Mouse (Mus musculus) left cerebral cortex, postnatal 36 days (tissue): Measurements from ENCODE around the gene Itpa. TPM values are rescaled to one million over a fixed set of nuclear protein-coding genes. Genes with fewer than 3 reads are reported as not detected.
"Not testable (repeated sequence)": the region's sequence is repeated elsewhere in the genome, so short reads cannot be mapped to it uniquely, and the experiment has no call there.

Experiments
- DNase-seq, 2 experiments: peaks; one replicate each; pipeline ENCODE4 v3.0.0; 2021 to 2022; ENCODE audit warnings: low spot score in 2 of 2, mixed read lengths in 1 of 2
- intact Hi-C: fragments of 180-260 bp; cut with DNase I; formaldehyde crosslinking; loops from one replicate; pipeline ENCODE4 v1.15.1; 2025
- total RNA-seq, 2 experiments: library from RNA; stranded (reverse); gene quantifications; 2 replicates each; pipeline ENCODE4 v1.2.3; 2021

The Itpa gene
- 10 to 100 TPM; 39.5 to 42.1 TPM for total RNA-seq

DNA sequence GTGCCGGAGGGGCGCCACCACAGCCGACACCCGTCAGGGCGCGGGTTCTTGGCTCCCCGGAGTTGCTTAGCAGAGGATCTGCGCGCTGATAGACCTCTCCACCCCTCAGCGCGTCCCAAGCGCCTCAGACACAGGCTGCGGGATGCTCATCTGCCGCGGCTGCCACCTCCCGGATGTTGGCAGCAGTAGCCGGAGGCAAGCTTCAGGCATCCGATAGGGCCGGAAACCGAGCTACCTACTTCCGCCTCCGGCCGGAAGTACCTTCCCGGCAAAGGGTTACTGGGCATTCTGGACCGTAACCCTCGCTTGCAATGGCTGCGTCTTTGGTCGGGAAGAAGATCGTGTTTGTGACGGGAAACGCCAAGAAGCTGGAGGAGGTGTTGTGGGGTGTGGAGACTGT, at the start of gene Itpa:
Gene Itpa (plus strand): TSS at position 52 of the 400 bp plus-strand sequence.
- intact Hi-C loops = no loop called here
- DNase-seq = peak; percentile 89

DNA sequence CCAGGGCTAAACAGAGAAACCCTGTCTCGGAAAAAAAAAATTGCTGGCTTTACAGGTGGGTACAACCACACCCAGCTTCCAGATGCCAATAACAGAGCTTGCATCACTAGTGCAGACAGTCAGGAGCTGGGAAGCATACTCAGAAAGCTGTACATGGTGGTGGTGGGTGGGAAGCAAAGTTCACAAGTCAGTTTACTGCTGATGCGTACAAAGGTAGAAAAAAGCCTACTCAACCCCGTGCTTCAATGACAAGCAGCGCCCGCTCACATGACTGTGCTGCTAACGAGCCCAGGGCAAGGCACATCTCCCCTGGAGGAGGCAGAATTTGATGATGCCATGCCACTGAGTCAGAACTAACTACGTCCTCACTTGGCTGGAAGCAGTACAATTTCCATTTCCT, 48.4 kb upstream of the Itpa start:
- no peak for DNase-seq
- intact Hi-C loops = no loop called here

DNA sequence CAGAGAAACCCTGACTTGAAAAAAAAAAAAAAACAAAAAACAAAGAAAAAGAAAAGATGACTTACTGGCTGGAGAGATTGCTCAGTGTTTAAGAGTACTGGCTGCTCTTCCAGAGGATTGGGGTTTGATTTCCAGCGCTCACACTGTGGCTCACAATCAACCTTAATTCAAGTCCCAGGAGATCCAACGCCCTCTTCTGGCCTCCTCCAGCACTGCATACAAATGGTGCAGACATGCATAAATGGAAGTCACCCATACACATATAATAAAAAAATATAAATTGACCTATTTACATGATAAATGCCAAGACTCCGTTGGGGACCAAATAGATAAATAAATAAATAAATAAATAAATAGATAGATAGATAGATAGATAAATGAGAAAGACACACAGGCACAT, 39.0 kb upstream of the Itpa start:
- intact Hi-C loops = no loop called here

DNA sequence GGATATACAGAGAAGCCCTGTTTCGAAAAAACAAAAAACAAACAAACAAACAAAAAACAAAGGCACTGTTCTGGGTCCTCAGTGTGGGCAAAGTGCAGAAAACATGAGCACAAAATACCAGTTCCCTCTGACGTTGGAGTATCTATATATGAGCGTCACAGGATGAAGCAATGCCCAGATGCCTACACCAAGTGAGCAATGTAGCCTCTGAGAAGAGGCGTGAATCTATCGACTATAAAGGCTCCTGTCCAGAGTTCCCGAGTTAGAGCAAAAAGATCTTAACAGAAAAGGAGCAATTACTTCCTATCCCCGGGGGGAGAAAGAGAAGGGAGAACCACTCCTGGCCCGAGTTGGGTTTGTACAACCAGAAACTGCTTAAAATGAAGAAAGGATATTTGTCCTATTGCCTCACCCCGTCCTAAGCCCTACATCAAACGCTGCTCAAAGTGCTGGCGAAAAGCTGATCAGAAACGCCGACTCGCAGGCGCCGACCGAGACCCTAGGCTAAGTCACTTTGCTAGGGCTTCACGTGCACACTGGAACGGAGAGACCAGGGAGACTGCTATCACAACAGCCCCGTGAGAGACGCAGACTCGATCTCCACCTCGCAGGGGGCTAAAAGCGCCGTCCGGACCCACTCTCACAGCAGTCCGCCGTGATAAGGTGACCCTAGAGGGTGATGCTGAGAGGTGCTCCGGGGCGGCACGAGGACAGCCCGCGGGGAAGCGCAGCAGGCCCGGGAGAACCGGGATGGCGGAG, 38.2 kb upstream of the Itpa start:
- DNase-seq = peak in 1 of 2 experiments; percentile 26
- intact Hi-C loops = no loop called here

More for the DNA sequence above, 39.0 kb upstream of the Itpa start:
- no peak for DNase-seq

DNA sequence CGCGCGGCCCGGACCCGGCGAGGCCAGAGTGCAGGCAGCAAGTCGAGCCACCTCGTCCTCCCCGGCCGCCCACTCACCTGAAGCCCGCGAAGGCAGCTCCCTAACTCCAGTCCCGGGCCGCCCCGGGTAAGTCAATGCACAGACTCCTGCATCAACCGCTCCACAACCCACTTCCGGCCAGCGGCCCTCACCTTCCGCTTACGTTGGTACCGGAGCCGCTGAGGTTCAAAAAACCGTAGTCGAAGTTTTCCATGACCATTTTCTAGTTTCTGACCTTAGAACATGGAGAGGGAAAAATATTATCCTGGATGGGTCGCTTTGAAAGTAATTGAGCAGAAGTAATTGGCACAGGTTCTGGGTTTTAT, 37.6 kb upstream of the Itpa start, which contains the start of the genes Fastkd5 and Ubox5:
Gene Fastkd5 (minus strand): TSS at position 189 of the 365 bp plus-strand sequence.
Gene Ubox5 (minus strand): TSS at position 200 of the 365 bp plus-strand sequence.
- DNase-seq = peak; percentile 90
- intact Hi-C loops = no loop called here

DNA sequence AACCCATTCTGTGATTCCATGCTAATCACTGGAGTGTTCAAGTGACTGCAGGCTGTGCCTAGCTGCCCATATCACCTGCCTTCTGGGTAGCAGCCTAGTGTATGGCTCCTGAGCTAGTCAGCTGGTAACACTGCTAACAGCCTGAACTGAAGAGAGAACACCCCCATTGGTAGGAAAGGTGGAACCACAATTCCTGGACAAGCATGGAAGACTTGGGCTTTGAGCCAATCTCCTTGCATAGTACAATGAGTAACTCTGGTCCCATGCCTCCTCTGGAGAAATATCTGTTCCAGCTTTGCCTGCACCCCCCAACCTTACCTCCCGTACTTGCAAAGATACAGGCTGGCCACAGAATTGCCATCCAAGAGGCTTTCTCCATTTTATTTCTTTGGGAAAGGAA, 35.0 kb upstream of the Itpa start:
- intact Hi-C loops = no loop called here
- peak in 1 of 2 experiments; percentile 36 for DNase-seq

DNA sequence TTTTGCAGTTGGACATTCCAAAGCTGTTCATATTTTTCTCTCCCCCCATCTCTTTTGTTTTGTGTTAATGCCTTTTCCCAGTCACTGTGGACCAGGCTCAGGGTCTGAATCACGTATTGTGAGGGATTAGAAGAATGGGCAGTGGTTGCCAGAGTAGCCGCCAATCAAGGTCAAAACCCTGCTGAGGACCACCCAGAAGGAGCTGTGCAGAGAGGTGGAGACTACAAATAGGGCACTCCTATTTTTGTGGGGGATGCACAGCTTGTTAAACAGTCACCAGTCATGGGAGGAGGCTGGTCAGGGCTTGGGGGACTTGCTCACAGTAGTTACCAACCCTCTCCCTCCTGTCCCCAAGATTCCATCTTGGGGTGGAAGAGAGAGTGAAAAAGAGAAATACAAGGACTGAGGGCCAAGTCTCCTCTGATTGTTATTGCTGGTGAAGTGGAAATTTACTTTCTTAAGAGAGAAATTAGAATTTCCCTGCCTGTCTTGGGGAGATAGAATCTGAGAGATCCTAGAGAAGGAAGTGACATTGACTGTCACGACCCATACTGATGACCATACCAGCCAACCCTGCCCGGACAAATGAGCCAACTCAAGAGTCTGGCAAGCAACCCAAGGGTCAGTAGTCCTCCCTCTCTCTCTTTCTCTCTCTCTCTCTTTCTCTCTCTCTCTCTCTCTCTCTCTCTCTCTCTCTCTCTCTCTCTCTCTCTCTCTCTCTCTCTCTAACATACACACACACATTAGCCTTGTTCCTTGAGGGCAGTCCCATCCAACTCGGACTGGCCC, 34.3 kb upstream of the Itpa start:
- intact Hi-C loops = no loop called here
- no peak for DNase-seq

DNA sequence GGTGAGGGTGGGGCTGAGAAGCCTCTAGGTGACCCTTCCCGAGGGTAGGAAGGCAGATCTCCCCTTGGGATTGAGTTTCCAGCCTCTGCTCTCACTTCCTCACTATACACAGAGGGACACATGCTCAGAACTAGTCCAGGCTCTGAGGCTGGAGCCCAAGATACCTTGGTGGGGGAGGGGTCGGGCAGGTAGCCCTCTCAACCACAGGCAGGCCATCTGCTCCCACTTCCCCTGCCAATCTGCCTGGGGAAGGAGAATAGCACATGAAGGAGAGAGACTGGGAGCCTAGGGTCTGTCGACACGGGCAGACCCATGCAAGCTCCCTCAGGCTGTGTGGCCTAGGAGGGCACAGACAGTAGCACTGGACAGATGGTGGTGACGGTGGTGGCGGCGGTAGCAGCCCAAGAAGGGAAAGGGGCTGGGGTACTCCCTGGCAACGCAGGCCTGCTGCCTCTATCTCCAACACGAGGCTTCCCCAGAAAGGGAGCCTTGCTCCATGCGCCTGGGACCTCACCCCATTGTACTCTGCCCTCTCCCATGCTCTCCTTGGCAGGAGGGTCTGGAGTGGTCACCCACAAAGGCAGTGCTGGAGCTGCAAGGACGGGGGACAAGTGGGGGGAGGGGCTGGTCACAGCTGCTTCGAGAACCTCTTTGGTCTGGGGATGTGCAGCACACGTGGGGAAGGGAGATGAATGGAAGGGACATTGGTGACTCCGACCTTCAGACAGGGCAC, 33.2 kb upstream of the Itpa start:
- intact Hi-C loops = no loop called here

DNA sequence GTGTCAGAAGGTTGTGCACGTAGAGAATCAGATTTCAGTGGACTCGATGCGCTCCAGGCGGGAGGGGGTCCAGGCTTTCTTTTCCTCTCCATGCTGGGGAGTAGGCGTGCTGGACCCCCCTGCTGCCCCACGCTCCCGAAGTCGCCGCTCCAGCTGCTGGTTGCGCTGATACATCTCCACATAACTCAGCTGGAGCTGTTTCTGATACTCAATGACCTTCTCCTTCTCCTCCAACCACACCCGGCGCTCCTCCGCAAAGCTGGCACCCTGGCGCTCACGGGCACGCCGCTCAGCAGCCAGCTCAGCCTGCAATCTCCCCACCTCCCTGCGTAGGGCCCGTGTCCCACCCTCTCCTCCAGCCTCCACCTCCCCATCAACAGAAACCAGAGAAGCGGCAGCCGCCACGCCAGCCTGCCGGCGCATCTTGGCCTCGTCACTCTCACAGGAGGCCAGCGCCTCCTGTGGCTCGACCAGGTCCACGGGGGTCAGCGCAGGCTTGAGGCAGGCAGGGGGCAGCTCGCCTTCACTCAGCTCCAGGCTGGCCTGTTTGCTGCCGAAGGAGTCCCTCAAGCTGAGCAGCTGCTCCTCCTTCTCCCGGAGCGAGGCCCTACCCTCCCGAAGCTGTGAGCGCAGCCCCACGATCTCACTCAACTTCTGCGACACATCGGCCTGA, 32.5 kb upstream of the Itpa start:
- intact Hi-C loops = no loop called here
- DNase-seq = peak in 1 of 2 experiments; percentile 44

More for the DNA sequence above, 33.2 kb upstream of the Itpa start:
- DNase-seq = peak in 1 of 2 experiments; percentile 9

DNA sequence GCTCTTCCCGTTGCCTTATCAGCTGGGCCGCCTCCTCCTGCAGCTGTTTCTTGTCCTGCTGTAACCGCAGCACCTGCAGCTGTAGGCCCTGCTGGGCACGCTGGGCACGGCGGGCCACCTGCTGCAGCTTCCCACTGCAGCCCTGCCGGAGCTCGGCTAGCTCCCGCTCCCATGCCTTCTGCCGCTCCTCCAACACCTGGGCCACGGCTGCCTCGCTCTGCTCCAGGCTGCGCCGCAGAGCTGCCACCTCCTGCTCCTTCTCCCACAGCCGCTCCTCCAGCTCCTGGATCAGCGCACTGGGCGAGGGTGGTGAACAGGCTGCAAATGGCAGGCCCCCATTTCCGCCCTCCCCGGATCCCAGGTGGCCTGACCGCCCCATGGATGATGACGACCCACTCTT, 31.6 kb upstream of the Itpa start:
- intact Hi-C loops = no loop called here
- DNase-seq = peak; percentile 27 to 67

DNA sequence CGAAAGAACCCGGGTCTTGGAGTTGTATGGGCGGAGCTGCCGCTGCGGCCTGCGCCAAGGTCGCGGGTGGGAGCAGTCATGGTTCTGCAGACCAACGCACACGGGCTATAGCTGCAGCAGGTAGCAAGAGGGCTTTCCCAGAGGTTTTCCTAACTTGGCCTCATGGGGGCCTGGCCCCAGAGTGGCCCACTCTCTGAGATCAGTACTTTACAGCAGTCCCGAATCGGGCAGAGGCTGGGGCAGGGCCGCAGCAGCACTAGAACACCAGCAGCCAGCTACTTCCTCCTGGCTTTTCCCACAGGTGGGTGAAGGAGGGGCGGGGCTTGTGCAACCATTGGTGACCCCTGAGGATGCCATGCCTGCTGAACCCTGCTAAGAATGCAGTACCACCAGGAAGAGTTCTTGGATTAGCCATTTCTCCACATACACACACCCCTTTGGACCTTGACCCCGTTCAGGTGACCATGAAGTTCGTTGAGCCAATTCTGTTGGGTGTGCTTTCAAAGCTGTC, 29.3 kb upstream of the Itpa start:
- intact Hi-C loops = no loop called here
- DNase-seq = no peak

DNA sequence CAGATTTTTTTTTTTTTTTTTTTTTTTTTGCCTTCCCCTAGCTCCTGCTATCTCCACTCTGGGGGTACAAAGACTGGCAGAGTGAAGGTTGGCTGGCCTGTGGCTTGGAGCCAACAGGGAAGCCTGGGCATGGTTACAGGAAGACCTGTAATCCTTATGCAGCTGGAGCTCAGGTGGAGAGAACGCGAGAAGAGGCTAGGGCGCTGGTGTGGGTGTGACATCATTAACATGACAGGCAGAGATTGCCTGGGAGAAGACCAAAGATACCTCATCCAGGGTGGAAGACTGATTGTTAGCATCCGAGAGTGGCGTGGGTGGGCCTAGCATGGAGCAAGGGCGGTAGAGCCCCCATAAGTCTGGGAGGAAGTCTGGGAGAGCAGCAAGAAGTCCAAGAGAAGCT, 28.1 kb upstream of the Itpa start:
- DNase-seq = no peak

DNA sequence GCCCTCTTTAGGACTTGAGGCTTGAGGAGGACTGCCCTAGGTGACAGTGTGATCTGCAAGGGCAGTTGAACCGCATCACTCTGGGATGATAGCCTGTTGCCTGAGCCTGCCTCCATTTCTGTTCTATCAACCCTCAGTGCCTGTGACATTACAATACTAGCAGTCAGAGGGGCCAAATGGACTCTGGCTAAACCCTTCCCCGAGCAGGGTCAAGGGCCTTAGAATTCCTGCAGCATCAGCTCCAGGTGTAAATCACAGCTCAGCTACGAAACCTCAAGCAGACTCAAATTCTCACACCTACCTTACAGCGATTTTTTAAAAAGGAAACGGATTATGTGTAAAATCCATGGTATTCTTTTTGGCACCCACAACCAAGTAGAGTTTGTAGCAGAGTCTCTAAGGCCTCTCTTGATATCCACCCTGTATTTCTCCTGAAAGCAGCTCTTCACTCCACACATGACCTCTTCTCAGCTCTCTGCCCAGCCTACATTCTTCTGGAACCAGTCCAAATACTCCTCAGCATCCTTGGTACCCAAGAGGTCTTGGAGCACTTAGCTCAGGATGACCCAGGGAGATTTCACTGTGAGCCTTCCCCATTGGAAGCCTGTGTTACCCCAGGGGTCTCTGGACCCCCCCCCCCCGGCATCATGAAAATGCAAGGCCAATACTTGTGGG, 25.9 kb upstream of the Itpa start:
- intact Hi-C loops = loop anchor here (2.0 kb wide), 1 partner anchor 15 kb away; no protein-coding TSS in a partner anchor
- DNase-seq = no peak

More for the DNA sequence above, 28.1 kb upstream of the Itpa start:
- intact Hi-C loops = no loop called here

DNA sequence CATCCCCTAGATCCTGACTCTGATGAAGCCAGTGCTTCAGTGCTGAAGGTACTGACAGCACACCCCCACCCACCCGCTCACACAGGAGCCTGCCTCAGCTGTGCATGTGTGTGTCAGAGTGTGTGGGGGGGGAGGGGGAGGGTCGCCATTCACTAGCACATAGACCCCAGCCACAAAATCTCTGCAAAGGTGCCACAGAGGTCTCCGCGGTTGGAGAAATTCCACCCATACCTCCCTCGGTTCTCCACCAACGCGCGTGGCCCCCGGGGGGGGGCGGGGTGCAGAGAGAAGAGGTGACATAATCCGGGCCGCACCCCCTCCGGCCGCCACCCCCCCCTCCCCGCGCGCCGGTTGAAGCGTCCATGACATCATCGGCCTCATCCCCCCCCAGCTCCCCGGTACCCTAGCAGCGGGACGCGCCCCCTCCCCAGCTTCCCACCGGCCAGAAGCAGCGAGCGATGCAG, 25.2 kb upstream of the Itpa start:
- no peak for DNase-seq
- intact Hi-C loops = loop anchor here (2.0 kb wide), 1 partner anchor 15 kb away; no protein-coding TSS in a partner anchor

DNA sequence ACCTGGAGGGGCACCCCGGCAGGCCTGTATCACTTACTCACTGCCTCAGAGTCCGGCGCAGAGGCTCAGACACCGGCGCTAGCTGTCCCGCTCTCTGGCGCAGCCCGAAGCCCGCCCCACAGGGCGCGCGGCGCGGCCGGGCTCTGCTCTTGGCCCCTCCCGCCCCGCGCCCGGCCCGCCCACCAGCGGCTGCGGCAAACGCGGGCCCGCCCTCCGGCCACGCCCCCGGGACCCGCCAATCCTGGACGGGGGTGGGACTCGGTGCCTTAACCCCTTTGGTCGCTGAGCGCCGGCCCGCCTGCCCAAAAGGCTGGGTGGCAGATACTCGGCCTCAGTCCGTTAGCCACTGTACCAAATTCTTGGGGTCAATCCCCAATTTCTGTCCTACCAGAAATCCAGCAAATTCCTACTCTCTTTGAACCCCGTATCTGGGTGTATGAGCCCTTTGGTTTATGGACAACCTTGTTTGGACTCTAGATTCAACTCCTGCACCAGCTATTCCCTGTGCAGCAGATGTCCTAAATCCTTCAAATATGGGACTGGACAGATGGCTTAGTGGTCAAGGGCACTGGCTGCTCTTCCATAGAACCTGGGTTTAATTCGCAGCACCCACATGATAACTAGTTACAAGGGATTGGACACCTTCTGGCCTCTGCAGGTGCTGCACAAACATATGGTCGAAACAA, 24.6 kb upstream of the Itpa start, which contains the start of gene Lzts3:
Gene Lzts3 (minus strand): TSS at position 120 of the 686 bp plus-strand sequence.
- peak; percentile 90 to 94 for DNase-seq
- intact Hi-C loops = loop anchor here (2.0 kb wide), 1 partner anchor 14 kb away; no protein-coding TSS in a partner anchor

DNA sequence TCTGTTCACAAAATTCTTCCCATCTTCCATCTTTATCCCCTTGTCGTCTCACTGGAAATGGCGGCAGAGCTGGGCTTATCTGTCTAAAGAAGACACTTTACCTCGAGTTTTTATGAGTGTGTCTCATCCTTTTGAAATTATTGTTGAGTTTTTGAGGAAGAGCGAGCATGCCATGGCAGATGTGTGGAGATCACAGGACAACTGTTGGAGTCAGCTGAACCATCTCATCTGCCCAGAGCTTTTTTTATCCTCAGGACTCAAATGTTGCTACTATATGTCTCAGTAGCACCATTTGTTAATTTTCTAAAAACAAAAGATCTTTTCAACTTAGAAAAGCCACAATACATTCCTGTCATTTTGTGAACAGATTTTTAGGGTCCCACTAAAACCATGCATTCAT, 22.2 kb upstream of the Itpa start:
- no peak for DNase-seq
- intact Hi-C loops = no loop called here

DNA sequence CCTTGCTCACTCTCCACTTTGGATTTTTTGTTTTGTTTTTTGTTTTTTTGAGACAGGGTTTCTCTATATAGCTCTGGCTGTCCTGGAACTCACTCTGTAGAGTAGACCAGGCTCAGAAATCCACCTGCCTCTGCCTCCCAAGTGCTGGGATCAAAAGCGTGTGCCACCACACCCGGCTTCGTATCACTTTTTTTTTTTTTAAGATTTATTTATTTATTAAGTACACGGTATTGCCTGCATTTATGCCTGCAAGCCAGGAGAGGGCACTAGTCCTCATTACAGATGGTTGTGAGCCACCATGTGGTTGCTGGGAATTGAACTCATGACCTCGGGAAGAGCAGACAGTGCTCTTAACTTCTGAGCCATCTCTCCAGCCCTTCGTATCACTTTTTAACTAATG, 18.4 kb upstream of the Itpa start:
- DNase-seq = not testable (repeated sequence)

DNA sequence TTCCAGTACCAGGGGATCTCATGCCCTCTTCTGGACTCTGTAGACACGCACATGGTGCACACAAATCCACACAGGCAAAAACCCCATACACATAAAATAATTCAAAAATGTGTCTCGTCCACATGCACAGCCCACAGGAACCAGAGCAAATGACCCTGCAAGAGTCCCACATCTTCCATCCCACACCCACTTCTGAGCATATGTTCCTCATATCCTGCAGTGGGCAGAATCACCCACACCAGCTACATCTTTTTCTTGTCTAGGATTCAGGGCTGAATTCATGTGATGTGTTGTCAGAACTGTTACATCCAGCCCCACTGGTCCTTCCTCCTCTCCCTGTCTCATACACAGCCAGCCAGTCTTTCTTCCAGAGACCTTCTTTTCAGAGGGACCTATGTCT, 14.1 kb upstream of the Itpa start:
- intact Hi-C loops = no loop called here
- DNase-seq = peak in 1 of 2 experiments; percentile 47

More for the DNA sequence above, 18.4 kb upstream of the Itpa start:
- intact Hi-C loops = not testable (repeated sequence)
